ENCODE assay signal across 21 mouse cellular contexts in the genomic region with DNA sequence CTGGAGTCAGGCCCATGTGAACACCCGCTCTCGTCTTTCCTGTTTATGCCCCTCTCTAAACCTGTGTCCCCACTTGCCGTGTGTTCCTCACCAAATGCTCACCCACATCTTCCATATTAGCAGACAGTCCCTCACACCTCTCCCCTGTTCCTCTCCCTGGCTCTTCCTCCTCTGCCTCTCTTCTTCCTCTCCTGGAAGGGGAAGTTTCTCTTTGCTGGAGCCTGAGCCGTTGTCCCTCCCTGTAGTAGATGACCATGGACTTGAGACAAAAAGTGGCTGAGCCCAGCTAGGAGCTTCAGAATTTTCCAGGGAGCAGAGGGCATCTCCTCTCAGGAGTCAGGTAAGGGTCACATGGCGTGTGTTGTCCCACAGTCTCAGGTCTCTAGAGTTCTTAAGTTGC. TPM values are rescaled to one million over a fixed set of nuclear protein-coding genes. Genes with fewer than 3 reads are reported as not detected.
"Had no signal": no experiment of that assay in that cellular context is flagged by ENCODE, and none has a peak within 500 bp of the region (broad histone marks: within the 10 kb centered on the region; RNA-seq: fewer than 3 reads in every experiment).

No protein-coding gene starts in this region.

- H3K9me3 ChIP-seq: intestine, embryonic 15.5 days; kidney, embryonic 15.5 days; limb, embryonic 10.5 days; limb, embryonic 13.5 days; stomach, embryonic 15.5 days had no signal

- H3K4me2 ChIP-seq: intestine, embryonic 15.5 days; kidney, embryonic 15.5 days; limb, embryonic 13.5 days; lung, embryonic 14.5 days; midbrain, embryonic 11.5 days; stomach, embryonic 15.5 days had no signal

- H3K36me3 ChIP-seq: intestine, embryonic 15.5 days; kidney, embryonic 15.5 days; limb, embryonic 10.5 days; limb, embryonic 13.5 days; stomach, embryonic 15.5 days had no signal

- H3K27ac ChIP-seq: intestine, embryonic 15.5 days; kidney, embryonic 15.5 days; limb, embryonic 10.5 days; limb, embryonic 13.5 days; liver, embryonic 14.5 days; macrophage; stomach, embryonic 15.5 days had no signal

- ATAC-seq: intestine, embryonic 15.5 days; lung, postnatal 0 days had no signal

- H3K27me3 ChIP-seq: intestine, embryonic 15.5 days had no signal

- DNase-seq: kidney, adult 11 months; kidney, adult 8-10 months; kidney, postnatal 10 days; kidney, postnatal 36 days; layer of hippocampus, postnatal 36 days; lung, embryonic 14.5 days; midbrain, embryonic 14.5 days; right cerebral cortex, adult 18-20 months; right cerebral cortex, postnatal 14 days; right cerebral cortex, postnatal 4 days; thymus, postnatal 25 days had no signal

- H3K4me3 ChIP-seq: intestine, embryonic 15.5 days; kidney, embryonic 15.5 days; limb, embryonic 10.5 days; limb, embryonic 13.5 days; stomach, embryonic 15.5 days had no signal

- H3K4me1 ChIP-seq: limb, embryonic 13.5 days had no signal

- H3K9ac ChIP-seq: intestine, embryonic 15.5 days; kidney, embryonic 15.5 days; limb, embryonic 13.5 days; liver, embryonic 14.5 days; lung, embryonic 14.5 days; stomach, embryonic 15.5 days had no signal

RNA-seq across cellular contexts. Expression of gene Slc7a10, which starts 19.2 kb away (rescaled TPM):
- total RNA-seq: megakaryocyte-erythroid progenitor cell, adult 5-6 weeks had no signal
- polyA plus RNA-seq: macrophage had no signal

RNA-seq across cellular contexts. Expression of gene Lrp3, which starts 48.3 kb away (rescaled TPM):
- total RNA-seq: megakaryocyte-erythroid progenitor cell, adult 5-6 weeks had no signal
- polyA plus RNA-seq: macrophage had no signal
